In the genomic region with DNA sequence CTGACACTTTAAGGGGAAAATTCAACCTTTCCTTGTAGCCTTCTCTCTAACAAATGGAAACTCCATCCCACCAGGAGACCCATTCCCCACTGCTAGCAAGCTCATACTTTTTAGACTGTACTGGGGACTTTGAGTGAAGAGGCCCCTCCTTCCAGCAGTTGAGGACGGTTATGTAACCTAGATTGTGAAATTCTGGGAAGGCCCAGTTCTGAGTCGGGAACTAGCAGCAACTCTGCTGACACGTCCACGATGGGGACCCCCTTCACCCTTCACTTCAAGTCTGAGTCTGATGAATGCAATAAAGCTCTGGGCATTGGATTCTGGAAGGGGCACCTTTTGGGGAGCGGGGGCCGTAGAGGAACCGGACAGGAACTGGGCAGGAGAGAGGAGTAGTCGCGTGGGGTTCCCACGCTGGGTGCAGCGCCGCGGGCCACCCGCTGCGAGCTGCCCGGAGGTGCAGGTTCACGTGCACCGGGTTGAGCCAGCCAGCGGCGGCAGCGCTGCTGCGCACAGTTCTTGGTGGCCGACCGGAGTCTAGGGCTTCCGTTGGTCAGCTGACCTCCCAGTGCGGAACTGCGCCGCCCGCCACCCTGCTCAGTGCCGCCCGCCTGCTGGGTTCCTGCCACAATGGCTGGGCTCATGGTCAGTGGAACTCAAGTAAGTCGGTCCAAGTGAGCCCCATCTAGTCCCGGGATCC, we compare ENCODE assay signal across 1 mouse cellular context.
TF ChIP-seq lines count a peak whose summit lies in the region.

A gene (plus strand): TSS at position 461 of the 697 bp plus-strand sequence.

TF ChIP-seq in MEL, 35 proteins besides CTCF, POLR2A, EP300 and RAD21 (continued from another document):
- TF ChIP-seq POLR2AphosphoS2 (IDR thresholded peaks at IDR 0.05; ENCODE audit: low read length) (no peak; the same call in 1 of the 2 replicates), KAT2A (conservative IDR thresholded peaks at IDR 0.05; ENCODE audit: low read depth, low read length) (no peak)
